Mouse (Mus musculus): ENCODE measurements around the gene Dpep1. TPM values are rescaled to one million over a fixed set of nuclear protein-coding genes. Genes with fewer than 3 reads are reported as not detected.
"Not testable (repeated sequence)": the region's sequence is repeated elsewhere in the genome, so short reads cannot be mapped to it uniquely, and the experiment has no call there.

The Dpep1 gene
- polyA plus RNA-seq, 1 experiment from 2014 or later: 0.26 TPM

DNA sequence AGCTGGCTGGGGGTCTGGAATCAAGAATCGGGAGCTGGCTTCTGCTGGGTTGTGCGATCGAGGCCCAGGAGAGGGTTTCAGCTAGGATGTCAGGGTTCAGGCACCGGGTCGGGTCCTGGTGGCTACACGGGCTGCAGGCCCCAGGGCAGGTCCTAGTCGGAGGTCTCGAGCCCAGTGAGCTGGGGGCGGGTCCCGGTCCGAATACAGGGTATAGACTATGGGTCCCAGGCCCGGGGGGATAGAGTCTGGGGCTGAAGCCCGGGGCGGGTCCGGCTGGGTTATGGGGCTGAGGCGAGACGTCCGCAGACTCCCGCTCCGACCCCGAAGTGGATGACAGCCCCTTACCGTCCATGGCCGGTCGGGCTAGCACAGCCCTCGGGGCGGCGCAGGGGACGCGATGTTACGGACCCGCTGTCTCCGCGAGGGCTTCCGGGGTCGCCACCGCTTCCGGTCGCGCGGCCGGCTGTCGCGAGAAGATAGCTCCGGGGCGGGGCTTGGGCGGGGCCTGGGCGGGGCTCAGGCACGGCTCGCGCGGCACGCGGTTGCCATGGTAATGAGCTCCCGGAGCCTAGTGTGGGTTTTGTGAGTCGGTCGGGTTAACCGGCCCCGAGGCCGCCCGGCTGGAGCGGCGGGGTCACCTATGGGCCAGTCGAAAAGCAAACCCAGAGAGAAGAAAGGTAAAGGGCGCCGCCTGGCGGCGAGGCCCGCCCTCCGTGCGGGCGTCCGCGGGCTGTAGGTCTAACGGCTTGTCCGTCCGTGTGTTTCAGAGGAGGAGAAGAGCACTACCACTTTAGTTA, 26.5 kb downstream of the Dpep1 start, which contains the start of the genes Chmp1a and Spata33:
Gene Chmp1a, minus strand, starts transcription at position 443 of the 797 bp plus-strand sequence.
Gene Spata33, plus strand, starts transcription at position 512 of the 797 bp plus-strand sequence.
- peak within 1 kb of the TSS; percentile 81 for H3K4me3 ChIP-seq (replicated peaks)
- H3K9me3 ChIP-seq (replicated peaks): no peaks in the 10 kb centered on the region
- H3K27ac ChIP-seq (replicated peaks): peak within 1 kb of the TSS; percentile 78
- 1% methylated on average over 74 of the region's 76 CpGs for WGBS (ENCODE audit: insufficient replicate concordance)
- peak within 1 kb of the TSS; percentile 91 for H3K4me2 ChIP-seq
- H3K9ac ChIP-seq: peak within 1 kb of the TSS; percentile 90
- H3K4me1 ChIP-seq (replicated peaks): peaks cover 29% of the 10 kb centered on the region
- peak; percentile 91 for ATAC-seq (ENCODE audit: insufficient read depth)
- H3K36me3 ChIP-seq (replicated peaks): peaks cover 28% of the 10 kb centered on the region
- H3K27me3 ChIP-seq: peaks cover 8% of the 10 kb centered on the region; the same call in 1 of the 2 replicates

DNA sequence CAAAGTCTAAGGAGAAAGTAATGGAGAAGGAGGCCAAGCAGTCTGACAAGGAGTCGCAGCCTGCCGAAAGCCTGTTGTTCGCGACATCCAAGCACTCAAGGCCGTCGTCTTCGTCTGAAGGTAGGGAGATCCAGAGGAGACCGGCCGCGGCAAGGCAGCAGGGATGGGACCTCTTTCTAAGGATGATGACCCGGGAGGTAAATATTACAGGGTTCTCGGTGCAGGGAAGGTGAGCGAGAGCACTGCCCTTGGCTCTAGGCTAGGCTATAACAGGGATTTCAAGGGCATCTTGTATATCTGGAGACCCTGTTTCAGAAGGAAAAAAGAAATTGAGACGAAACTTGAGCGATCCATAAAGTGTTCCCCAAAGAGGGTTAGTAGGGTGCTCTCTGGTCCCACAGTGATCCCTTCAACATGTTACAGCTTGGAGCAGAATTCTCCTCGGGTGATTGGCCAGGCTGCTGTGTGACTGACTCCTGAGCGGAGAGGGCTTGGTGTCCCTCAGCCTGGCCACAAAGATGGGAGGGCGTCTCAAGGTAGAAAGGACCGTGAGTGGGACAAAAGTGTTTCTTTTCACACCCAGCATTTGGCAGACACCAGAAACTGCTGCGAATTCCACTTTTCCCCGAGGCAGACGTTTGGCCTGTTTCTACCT, 27.2 kb downstream of the Dpep1 start:
- Histone ChIP-seq H3K9me3 (replicated peaks) (no peaks in the 10 kb centered on the region), H3K36me3 (replicated peaks) (peaks cover 21% of the 10 kb centered on the region), H3K4me3 (replicated peaks) (peak overlapping the region; percentile 81), H3K27me3 (peaks cover 8% of the 10 kb centered on the region; the same call in 1 of the 2 replicates), H3K4me2 (peak overlapping the region; percentile 91), H3K9ac (peak overlapping the region; percentile 90), H3K27ac (replicated peaks) (peak overlapping the region; percentile 54; the same call in 1 of the 2 replicates), H3K4me1 (replicated peaks) (peaks cover 29% of the 10 kb centered on the region)
- WGBS (ENCODE audit: insufficient replicate concordance): 23% methylated on average over 22 of the region's 22 CpGs
- peak; percentile 26 for ATAC-seq (ENCODE audit: insufficient read depth)

GRCm38 (mm10) chr8:123215430-123215829, 29.4 kb downstream of the Dpep1 start:
- no peaks in the 10 kb centered on the region for H3K9me3 ChIP-seq (replicated peaks)
- H3K4me2 ChIP-seq: no peak overlapping the region
- no peak overlapping the region for H3K4me3 ChIP-seq (replicated peaks)
- H3K27ac ChIP-seq (replicated peaks): no peak overlapping the region
- ATAC-seq (ENCODE audit: insufficient read depth): no peak
- H3K27me3 ChIP-seq: peaks cover 8% of the 10 kb centered on the region; the same call in 1 of the 2 replicates
- no peaks in the 10 kb centered on the region; the same call in 1 of the 2 replicates for H3K36me3 ChIP-seq (replicated peaks)
- 34% methylated on average over 3 of the region's 3 CpGs for WGBS (ENCODE audit: insufficient replicate concordance)
- H3K9ac ChIP-seq: no peak overlapping the region
- peaks cover 29% of the 10 kb centered on the region for H3K4me1 ChIP-seq (replicated peaks)

DNA sequence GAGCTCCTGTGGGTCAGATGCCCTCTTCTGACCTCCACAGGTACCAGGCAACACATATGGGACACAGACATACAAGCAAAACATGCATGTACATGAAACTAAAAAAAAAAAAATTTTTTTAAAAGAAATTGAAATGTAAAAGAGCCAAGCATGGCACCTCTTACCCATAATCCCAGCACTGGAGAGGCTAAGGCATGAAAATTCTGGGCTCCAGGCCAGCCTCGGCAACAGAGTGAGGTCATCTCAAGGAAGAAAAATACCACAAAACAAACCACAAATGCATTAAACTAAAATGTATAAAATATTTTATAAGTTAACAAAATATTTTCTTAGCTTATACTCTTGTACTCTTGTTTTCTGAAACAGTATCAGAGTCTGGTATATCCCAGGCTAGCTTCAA, 34.9 kb downstream of the Dpep1 start:
- no peaks in the 10 kb centered on the region for H3K9me3 ChIP-seq (replicated peaks)
- WGBS (ENCODE audit: insufficient replicate concordance): 64% methylated on average over 1 of the region's 1 CpGs
- H3K36me3 ChIP-seq (replicated peaks): no peaks in the 10 kb centered on the region
- ATAC-seq (ENCODE audit: insufficient read depth): no peak
- H3K27ac ChIP-seq (replicated peaks): no peak overlapping the region
- no peak overlapping the region for H3K9ac ChIP-seq
- H3K4me1 ChIP-seq (replicated peaks): peaks cover 18% of the 10 kb centered on the region
- no peaks in the 10 kb centered on the region for H3K27me3 ChIP-seq
- no peak overlapping the region for H3K4me2 ChIP-seq
- H3K4me3 ChIP-seq (replicated peaks): no peak overlapping the region

- peak; percentile 88 for ATAC-seq (ENCODE audit: insufficient read depth)
- H3K27me3 ChIP-seq: no peaks in the 10 kb centered on the region
- 0 out of 2 replicates have a peak, but pooled peaks cover 8% of the 10 kb centered on the region for H3K36me3 ChIP-seq (replicated peaks)
- peak within 1 kb of the TSS; percentile 84 for H3K27ac ChIP-seq (replicated peaks)
- 2% methylated on average over 59 of the region's 59 CpGs for WGBS (ENCODE audit: insufficient replicate concordance)
- H3K9me3 ChIP-seq (replicated peaks): no peaks in the 10 kb centered on the region
- H3K4me3 ChIP-seq (replicated peaks): peak within 1 kb of the TSS; percentile 69
- H3K4me1 ChIP-seq (replicated peaks): peaks cover 18% of the 10 kb centered on the region
- peak within 1 kb of the TSS; percentile 93 for H3K4me2 ChIP-seq
- H3K9ac ChIP-seq: peak within 1 kb of the TSS; percentile 73
Measured at GRCm38 (mm10) chr8:123224278-123225266, 38.5 kb downstream of the Dpep1 start, which contains the start of gene Cdk10. Gene Cdk10, plus strand, starts transcription at chr8:123224842.

- no peak for ATAC-seq (ENCODE audit: insufficient read depth)
- no peak overlapping the region for H3K4me2 ChIP-seq
- 76% methylated on average over 1 of the region's 1 CpGs for WGBS (ENCODE audit: insufficient replicate concordance)
- H3K4me1 ChIP-seq (replicated peaks): peaks cover 18% of the 10 kb centered on the region
- no peak overlapping the region for H3K9ac ChIP-seq
- no peak overlapping the region for H3K4me3 ChIP-seq (replicated peaks)
- no peak overlapping the region for H3K27ac ChIP-seq (replicated peaks)
- H3K27me3 ChIP-seq: peaks cover 6% of the 10 kb centered on the region
- no peaks in the 10 kb centered on the region for H3K9me3 ChIP-seq (replicated peaks)
- 0 out of 2 replicates have a peak, but pooled peaks cover 8% of the 10 kb centered on the region for H3K36me3 ChIP-seq (replicated peaks)
Measured at GRCm38 (mm10) chr8:123228416-123228815, 42.4 kb downstream of the Dpep1 start.

DNA sequence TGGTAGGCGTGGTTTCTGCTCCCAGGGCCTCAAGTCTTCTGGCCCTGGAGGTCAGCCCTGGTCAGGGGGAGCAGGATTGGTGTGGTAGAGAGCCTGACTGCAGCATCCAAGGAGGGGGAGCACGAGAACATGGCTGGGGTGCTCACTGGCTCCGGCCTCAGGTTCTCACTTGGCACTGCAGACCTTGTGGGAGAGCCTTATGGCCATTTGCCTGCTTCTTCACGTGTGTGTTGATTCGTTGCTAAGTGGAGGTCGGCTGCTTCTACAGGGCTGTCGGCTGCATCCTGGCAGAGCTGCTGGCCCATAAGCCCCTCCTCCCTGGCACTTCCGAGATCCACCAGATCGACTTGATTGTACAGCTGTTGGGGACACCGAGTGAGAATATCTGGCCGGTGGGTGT, 44.3 kb downstream of the Dpep1 start:
- not testable (repeated sequence) for H3K4me3 ChIP-seq (replicated peaks); H3K9me3 ChIP-seq (replicated peaks); H3K36me3 ChIP-seq (replicated peaks); H3K9ac ChIP-seq; H3K4me2 ChIP-seq; H3K27ac ChIP-seq (replicated peaks); ATAC-seq (ENCODE audit: insufficient read depth)
- Histone ChIP-seq H3K27me3 (peaks cover 25% of the 10 kb centered on the region), H3K4me1 (replicated peaks) (peaks cover 11% of the 10 kb centered on the region)
- WGBS (ENCODE audit: insufficient replicate concordance): 72% methylated on average over 11 of the region's 11 CpGs

- Histone ChIP-seq H3K36me3 (replicated peaks) (0 out of 2 replicates have a peak, but pooled peaks cover 8% of the 10 kb centered on the region), H3K27ac (replicated peaks) (no peak overlapping the region), H3K4me2 (no peak overlapping the region), H3K9me3 (replicated peaks) (no peaks in the 10 kb centered on the region), H3K4me1 (replicated peaks) (peaks cover 21% of the 10 kb centered on the region), H3K27me3 (peaks cover 40% of the 10 kb centered on the region), H3K9ac (no peak overlapping the region), H3K4me3 (replicated peaks) (no peak overlapping the region)
- WGBS (ENCODE audit: insufficient replicate concordance): 63% methylated on average over 5 of the region's 5 CpGs
- no peak for ATAC-seq (ENCODE audit: insufficient read depth)
Measured at GRCm38 (mm10) chr8:123231742-123232141, 45.7 kb downstream of the Dpep1 start.

DNA sequence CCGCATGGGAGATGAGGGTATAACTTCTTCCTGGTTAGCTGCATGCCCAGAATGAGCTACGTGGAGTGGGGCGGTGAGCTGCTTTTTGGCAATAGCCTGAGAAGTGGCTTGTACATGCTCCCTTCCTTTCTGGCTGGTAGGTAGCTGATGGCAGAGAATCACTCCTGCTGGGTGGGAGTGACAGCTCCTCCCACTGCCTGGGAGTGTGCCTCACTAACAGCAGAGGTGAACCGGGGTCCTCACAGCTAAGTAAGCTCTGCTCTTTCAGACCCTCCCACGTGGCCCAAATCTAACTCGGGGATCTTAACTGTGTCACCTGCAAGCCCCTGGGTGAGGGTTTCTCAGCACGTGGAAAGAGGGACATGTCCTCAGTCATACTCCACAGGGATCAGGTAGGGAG, 46.5 kb downstream of the Dpep1 start:
- no peak overlapping the region for H3K9ac ChIP-seq
- peaks cover 42% of the 10 kb centered on the region for H3K27me3 ChIP-seq
- peaks cover 22% of the 10 kb centered on the region for H3K4me1 ChIP-seq (replicated peaks)
- no peak overlapping the region for H3K4me3 ChIP-seq (replicated peaks)
- no peak overlapping the region for H3K4me2 ChIP-seq
- 44% methylated on average over 7 of the region's 7 CpGs for WGBS (ENCODE audit: insufficient replicate concordance)
- 0 out of 2 replicates have a peak, but pooled peaks cover 3% of the 10 kb centered on the region for H3K36me3 ChIP-seq (replicated peaks)
- no peak overlapping the region for H3K27ac ChIP-seq (replicated peaks)
- ATAC-seq (ENCODE audit: insufficient read depth): no peak
- no peaks in the 10 kb centered on the region for H3K9me3 ChIP-seq (replicated peaks)

- H3K36me3 ChIP-seq (replicated peaks): no peaks in the 10 kb centered on the region
- H3K4me1 ChIP-seq (replicated peaks): peaks cover 22% of the 10 kb centered on the region
- no peak for ATAC-seq (ENCODE audit: insufficient read depth)
- H3K4me2 ChIP-seq: no peak overlapping the region
- WGBS (ENCODE audit: insufficient replicate concordance): 62% methylated on average over 13 of the region's 13 CpGs
- H3K27ac ChIP-seq (replicated peaks): no peak overlapping the region
- no peak overlapping the region for H3K4me3 ChIP-seq (replicated peaks)
- peaks cover 42% of the 10 kb centered on the region for H3K27me3 ChIP-seq
- no peaks in the 10 kb centered on the region for H3K9me3 ChIP-seq (replicated peaks)
- H3K9ac ChIP-seq: no peak overlapping the region
Measured at GRCm38 (mm10) chr8:123233300-123233699, 47.3 kb downstream of the Dpep1 start.

All from liver, embryonic 15.5 days (tissue).